21 mouse cellular contexts compared by ENCODE assay signal in the genomic region with DNA sequence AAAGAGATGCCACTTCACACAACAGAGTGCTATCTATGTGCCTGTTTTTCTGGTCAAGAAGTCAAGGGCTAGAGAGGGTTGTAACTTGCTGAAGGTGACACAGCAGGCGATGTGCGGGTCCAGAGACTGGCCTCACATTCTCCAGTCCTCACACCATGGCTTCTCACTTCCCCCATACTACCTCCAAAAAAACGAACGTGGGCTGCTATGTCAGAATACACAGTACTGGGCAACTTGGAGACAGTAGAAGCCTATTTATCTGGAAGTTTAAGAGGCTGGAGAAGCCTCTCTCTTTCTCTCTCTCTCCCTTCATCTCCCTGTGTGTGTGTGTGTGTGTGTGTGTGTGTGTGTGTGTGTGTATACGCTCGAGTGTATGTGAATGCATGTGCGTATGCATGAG.
DNase-seq lines count a peak whose midpoint lies in the region; ATAC-seq and TF ChIP-seq lines count a peak whose summit lies in the region.
"Had no signal": no experiment of that assay in that cellular context is flagged by ENCODE, and none has a peak within 500 bp of the region (broad histone marks: within the 10 kb centered on the region; RNA-seq: fewer than 3 reads in every experiment).

No protein-coding gene starts in this region.

- intact Hi-C loops in left cerebral cortex, adult 2 months (cut with DNase I): loop anchor here (5.0 kb wide), 1 partner anchor 226 kb away; no protein-coding TSS in a partner anchor
- intact Hi-C loops in left cerebral cortex, postnatal 10 days (cut with DNase I): no loop called here

- H3K4me3 ChIP-seq in left cerebral cortex, adult 2 months: no peak overlapping the region

- ATAC-seq in frontal cortex, adult (ENCODE audit: low TSS enrichment): peak; percentile 31; the same call in 1 of the 2 replicates
- ATAC-seq: activated CD4-positive, CD25-positive, alpha-beta regulatory T cell, adult 4 months; CD4-positive, CD25-positive, alpha-beta regulatory T cell, adult 4 months; Patski had no signal

- peak overlapping the region; percentile 29; the same call in 1 of the 2 replicates for H3K27ac ChIP-seq in left cerebral cortex, adult 2 months

- TF ChIP-seq CTCF in left cerebral cortex, adult 2 months (IDR thresholded peaks at IDR 0.05): no peak

- DNase-seq in frontal cortex, adult 2 months (ENCODE audit: extremely low spot score in 1 of 2, low spot score in 1 of 2): no peak
- no peak for DNase-seq in left cerebral cortex, adult 2 months (ENCODE audit: extremely low spot score in 1 of 2, low spot score in 2 of 2)
- no peak for DNase-seq in left cerebral cortex, postnatal 10 days (ENCODE audit: extremely low spot score in 1 of 2, low spot score in 2 of 2)
- DNase-seq in right cerebral cortex, adult 18-20 months: peak; percentile 49
- no peak for DNase-seq in right cerebral cortex, postnatal 10 days (ENCODE audit: low spot score in 2 of 2)
- DNase-seq in brain, adult 2 months (ENCODE audit: low read depth, low spot score): peak; percentile 52
- no peak for DNase-seq in urinary bladder, postnatal 25 days (ENCODE audit: low spot score)
- DNase-seq: adrenal gland, adult 2 months; adrenal gland, adult 8-10 months; adrenal gland, postnatal 10 days; adrenal gland, postnatal 14 days; adrenal gland, postnatal 25 days; adrenal gland, postnatal 36 days; B cell, adult 2 months; cerebellum, adult 11 months; cerebellum, adult 11-12 months; cerebellum, adult 18-20 months had no signal

Comparison
In these comparisons a context has a peak if more than half of its experiments do, and no peak if none do; other contexts are left out.
1. DNase-seq: peak in right cerebral cortex, adult 18-20 months (single experiment) and brain, adult 2 months (single experiment); none in frontal cortex, adult 2 months (0 of 2), left cerebral cortex, adult 2 months (0 of 2), left cerebral cortex, postnatal 10 days (0 of 2), right cerebral cortex, postnatal 10 days (0 of 2) and urinary bladder, postnatal 25 days (single experiment).